Mouse (Mus musculus): Measurements from ENCODE around the gene Xk. TPM values are rescaled to one million over a fixed set of nuclear protein-coding genes. Genes with fewer than 3 reads are reported as not detected.

The Xk gene
- polyA plus RNA-seq (2015; fragmentation: Nextera tagmentation; extraction: Ambion mirVana): 2.6 and 3.6 TPM in 2 replicates

DNA sequence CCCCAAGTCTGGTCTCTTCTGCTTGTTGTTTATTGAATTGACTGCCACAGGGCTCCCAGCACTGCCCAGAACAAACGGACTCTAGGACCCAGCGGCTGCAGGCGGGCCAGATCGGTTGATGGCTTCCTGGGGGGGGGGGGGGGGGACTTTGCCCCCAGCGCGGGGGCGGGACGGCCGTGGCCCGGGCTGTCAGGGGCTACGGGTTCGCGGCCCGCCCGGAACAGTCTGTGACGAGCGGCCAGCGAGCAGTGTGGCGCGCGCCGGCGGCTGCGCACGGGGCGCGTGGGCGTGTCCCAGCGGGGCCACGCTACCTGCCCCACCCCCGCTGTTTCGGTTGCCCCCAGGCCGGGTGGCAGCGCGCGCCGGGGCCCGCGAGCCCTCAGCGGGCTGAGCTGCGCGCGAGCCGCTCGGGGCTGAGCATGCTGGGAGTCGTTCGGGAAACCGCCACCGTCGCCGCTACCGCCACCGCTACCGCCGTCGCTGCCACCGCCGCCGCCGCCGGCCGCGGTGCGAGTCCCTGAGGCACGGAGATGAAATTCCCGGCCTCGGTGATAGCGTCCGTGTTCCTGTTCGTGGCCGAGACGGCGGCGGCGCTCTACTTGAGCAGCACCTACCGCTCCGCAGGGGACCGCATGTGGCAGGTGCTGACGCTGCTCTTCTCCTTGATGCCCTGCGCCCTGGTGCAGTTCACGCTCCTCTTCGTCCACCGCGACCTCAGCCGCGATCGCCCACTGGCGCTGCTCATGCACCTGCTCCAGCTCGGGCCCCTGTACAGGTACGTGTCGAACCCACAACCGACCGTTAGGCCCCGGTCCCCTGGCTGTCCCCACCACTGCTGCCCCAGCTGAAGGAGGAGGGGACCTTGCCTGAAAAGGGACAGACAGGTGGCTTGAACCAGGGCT lies at the start of gene Xk:
Gene Xk, plus strand, starts transcription at position 297 of the 902 bp plus-strand sequence.

DNA sequence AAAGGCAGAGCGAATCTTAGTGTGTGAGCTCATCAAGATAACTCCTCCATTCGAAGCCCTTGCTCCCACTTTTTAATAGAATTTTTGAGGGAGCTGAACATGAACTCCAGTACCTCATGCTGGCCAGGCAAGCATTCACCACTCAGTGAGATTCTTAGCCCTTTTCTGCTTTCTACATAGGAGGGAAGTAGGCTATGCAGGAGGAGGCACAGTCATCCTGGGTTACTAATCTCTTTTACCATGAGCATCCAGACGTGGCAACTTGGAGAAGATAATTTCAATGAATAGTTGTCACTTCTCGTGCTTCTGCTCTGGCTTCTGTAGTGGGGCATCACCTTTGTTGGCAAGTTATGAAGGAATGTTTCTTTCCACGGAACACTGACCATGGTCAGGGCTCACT lies 15.8 kb upstream of the Xk start, which contains the start of gene Gm14862:
Gene Gm14862, minus strand, starts transcription at position 134 of the 400 bp plus-strand sequence.

DNA sequence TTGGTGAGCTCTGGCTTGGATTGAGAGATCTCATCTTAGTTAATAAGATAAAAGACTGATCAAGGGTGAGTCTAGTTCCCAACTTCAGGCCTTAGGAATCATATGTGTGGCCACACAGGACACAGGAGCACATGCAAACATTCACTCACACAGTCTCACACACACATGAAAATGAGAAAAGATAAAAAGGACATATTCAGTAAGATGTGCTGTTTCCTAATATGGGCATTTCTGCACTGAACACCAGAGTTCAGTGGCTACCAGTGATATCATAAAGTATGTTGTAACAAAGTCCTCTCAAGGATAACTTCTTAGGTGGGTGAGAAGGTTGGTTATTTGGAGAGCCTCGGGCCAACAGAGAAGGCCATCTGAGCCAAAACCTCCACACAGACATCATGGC lies 10.9 kb downstream of the Xk start, which contains the start of gene H2al1m:
Gene H2al1m, plus strand, starts transcription at position 301 of the 400 bp plus-strand sequence.

DNA sequence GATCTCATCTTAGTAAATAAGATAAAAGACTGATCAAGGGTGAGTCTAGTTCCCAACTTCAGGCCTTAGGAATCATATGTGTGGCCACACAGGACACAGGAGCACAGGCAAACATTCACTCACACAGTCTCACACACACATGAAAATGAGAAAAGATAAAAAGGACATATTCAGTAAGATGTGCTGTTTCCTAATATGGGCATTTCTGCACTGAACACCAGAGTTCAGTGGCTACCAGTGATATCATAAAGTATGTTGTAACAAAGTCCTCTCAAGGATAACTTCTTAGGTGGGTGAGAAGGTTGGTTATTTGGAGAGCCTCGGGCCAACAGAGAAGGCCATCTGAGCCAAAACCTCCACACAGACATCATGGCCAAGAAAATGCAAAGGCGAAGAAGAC lies 77.8 kb downstream of the Xk start, which contains the start of gene H2al1k:
Gene H2al1k, plus strand, starts transcription at position 301 of the 400 bp plus-strand sequence.

Other genes with a start within 250 kb of the Xk start
- gene Fthl17e, start 239.3 kb upstream of the Xk start, polyA plus RNA-seq (2015; fragmentation: Nextera tagmentation; extraction: Ambion mirVana): not detected in 2 replicates
- not detected in 2 replicates for gene Fthl17f, start 209.7 kb upstream of the Xk start, polyA plus RNA-seq (2015; fragmentation: Nextera tagmentation; extraction: Ambion mirVana)
- gene 4930402K13Rik, start 168.2 kb upstream of the Xk start, polyA plus RNA-seq (2015; fragmentation: Nextera tagmentation; extraction: Ambion mirVana): not detected in 2 replicates
- 0.41 and 0.44 TPM in 2 replicates for gene Lancl3, start 72.9 kb upstream of the Xk start, polyA plus RNA-seq (2015; fragmentation: Nextera tagmentation; extraction: Ambion mirVana)
- not detected in 2 replicates for gene Gm14862, start 15.9 kb upstream of the Xk start, polyA plus RNA-seq (2015; fragmentation: Nextera tagmentation; extraction: Ambion mirVana)
- gene H2al1m, start 11.0 kb downstream of the Xk start, polyA plus RNA-seq (2015; fragmentation: Nextera tagmentation; extraction: Ambion mirVana): not detected in 2 replicates
- not detected in 2 replicates for gene H2al1k, start 77.9 kb downstream of the Xk start, polyA plus RNA-seq (2015; fragmentation: Nextera tagmentation; extraction: Ambion mirVana)
- gene Cybb, start 215.0 kb downstream of the Xk start, polyA plus RNA-seq (2015; fragmentation: Nextera tagmentation; extraction: Ambion mirVana): 1.5 TPM in 2 replicates